Mouse (Mus musculus): ENCODE data around the gene Mrps26. TPM values are rescaled to one million over a fixed set of nuclear protein-coding genes. Genes with fewer than 3 reads are reported as not detected.
"Not testable (repeated sequence)": the region's sequence is repeated elsewhere in the genome, so short reads cannot be mapped to it uniquely, and the experiment has no call there.

The Mrps26 gene
- polyA plus RNA-seq (2012), result 7.2 and 8.8 TPM in 2 replicates

- peak within 1 kb of the TSS; percentile 89 for H3K4me3 ChIP-seq (replicated peaks)
- peaks cover 26% of the 10 kb centered on the region for H3K4me1 ChIP-seq (ENCODE audit: control insufficient read depth)
- no peaks in the 10 kb centered on the region for H3K9me3 ChIP-seq (ENCODE audit: control insufficient read depth, low read length)
- H3K27me3 ChIP-seq (ENCODE audit: control insufficient read depth), result no peaks in the 10 kb centered on the region
- TF ChIP-seq GATA1 (IDR thresholded peaks at IDR 0.05; ENCODE audit: low read length), result no peak
- peaks cover 27% of the 10 kb centered on the region for H3K36me3 ChIP-seq (ENCODE audit: control insufficient read depth)
Measured at GRCm38 (mm10) chr2:130563212-130564055, at the start of gene Mrps26. TSS of gene Mrps26 (plus strand) at chr2:130563742.

- Histone ChIP-seq H3K4me1 (ENCODE audit: control insufficient read depth) (no peaks in the 10 kb centered on the region), H3K27me3 (ENCODE audit: control insufficient read depth) (no peaks in the 10 kb centered on the region), H3K4me3 (replicated peaks) (no peak overlapping the region), H3K9me3 (ENCODE audit: control insufficient read depth, low read length) (peaks cover 6% of the 10 kb centered on the region; the same call in 1 of the 2 replicates), H3K36me3 (ENCODE audit: control insufficient read depth) (peaks cover 50% of the 10 kb centered on the region)
- TF ChIP-seq GATA1 (IDR thresholded peaks at IDR 0.05; ENCODE audit: low read length) (no peak), TAL1 (IDR thresholded peaks at IDR 0.05; ENCODE audit: low read length) (no peak)
Measured at GRCm38 (mm10) chr2:130513907-130514306, 49.6 kb upstream of the Mrps26 start.

- H3K36me3 ChIP-seq (ENCODE audit: control insufficient read depth), result peaks cover 55% of the 10 kb centered on the region
- H3K27me3 ChIP-seq (ENCODE audit: control insufficient read depth), result no peaks in the 10 kb centered on the region
- TF ChIP-seq TAL1 (IDR thresholded peaks at IDR 0.05; ENCODE audit: low read length) (no peak), GATA1 (IDR thresholded peaks at IDR 0.05; ENCODE audit: low read length) (no peak)
Measured at GRCm38 (mm10) chr2:130515791-130516190, 47.8 kb upstream of the Mrps26 start.

GRCm38 (mm10) chr2:130521927-130522326 is 41.6 kb upstream of the Mrps26 start:
- H3K27me3 ChIP-seq (ENCODE audit: control insufficient read depth), result no peaks in the 10 kb centered on the region
- H3K4me3 ChIP-seq (replicated peaks), result no peak overlapping the region
- no peak for TF ChIP-seq TAL1 (IDR thresholded peaks at IDR 0.05; ENCODE audit: low read length)
- TF ChIP-seq GATA1 (IDR thresholded peaks at IDR 0.05; ENCODE audit: low read length), result no peak
- no peaks in the 10 kb centered on the region for H3K9me3 ChIP-seq (ENCODE audit: control insufficient read depth, low read length)
- H3K36me3 ChIP-seq (ENCODE audit: control insufficient read depth), result peaks cover 87% of the 10 kb centered on the region
- no peaks in the 10 kb centered on the region for H3K4me1 ChIP-seq (ENCODE audit: control insufficient read depth)

More at GRCm38 (mm10) chr2:130515791-130516190, 47.8 kb upstream of the Mrps26 start:
- Histone ChIP-seq H3K9me3 (ENCODE audit: control insufficient read depth, low read length) (0 out of 2 replicates have a peak, but pooled peaks cover 2% of the 10 kb centered on the region), H3K4me1 (ENCODE audit: control insufficient read depth) (no peaks in the 10 kb centered on the region), H3K4me3 (replicated peaks) (no peak overlapping the region)

- H3K9me3 ChIP-seq (ENCODE audit: control insufficient read depth, low read length); H3K27me3 ChIP-seq (ENCODE audit: control insufficient read depth); H3K4me3 ChIP-seq (replicated peaks); H3K4me1 ChIP-seq (ENCODE audit: control insufficient read depth): not testable (repeated sequence)
- H3K36me3 ChIP-seq (ENCODE audit: control insufficient read depth), result peaks cover 83% of the 10 kb centered on the region
Measured at GRCm38 (mm10) chr2:130525480-130525879, 38.1 kb upstream of the Mrps26 start.

GRCm38 (mm10) chr2:130528457-130528856 is 35.1 kb upstream of the Mrps26 start:
- Histone ChIP-seq H3K27me3 (ENCODE audit: control insufficient read depth) (no peaks in the 10 kb centered on the region), H3K4me1 (ENCODE audit: control insufficient read depth) (no peaks in the 10 kb centered on the region), H3K36me3 (ENCODE audit: control insufficient read depth) (peaks cover 74% of the 10 kb centered on the region), H3K9me3 (ENCODE audit: control insufficient read depth, low read length) (no peaks in the 10 kb centered on the region), H3K4me3 (replicated peaks) (no peak overlapping the region)
- TF ChIP-seq TAL1 (IDR thresholded peaks at IDR 0.05; ENCODE audit: low read length) (no peak), GATA1 (IDR thresholded peaks at IDR 0.05; ENCODE audit: low read length) (no peak)

- no peak for TF ChIP-seq TAL1 (IDR thresholded peaks at IDR 0.05; ENCODE audit: low read length)
- no peak for TF ChIP-seq GATA1 (IDR thresholded peaks at IDR 0.05; ENCODE audit: low read length)
- H3K4me1 ChIP-seq (ENCODE audit: control insufficient read depth), result no peaks in the 10 kb centered on the region
- H3K4me3 ChIP-seq (replicated peaks), result no peak overlapping the region
- no peaks in the 10 kb centered on the region for H3K9me3 ChIP-seq (ENCODE audit: control insufficient read depth, low read length)
- peaks cover 73% of the 10 kb centered on the region for H3K36me3 ChIP-seq (ENCODE audit: control insufficient read depth)
- H3K27me3 ChIP-seq (ENCODE audit: control insufficient read depth), result no peaks in the 10 kb centered on the region
Measured at GRCm38 (mm10) chr2:130529290-130529689, 34.3 kb upstream of the Mrps26 start.

GRCm38 (mm10) chr2:130529925-130530324 is 33.6 kb upstream of the Mrps26 start:
- no peaks in the 10 kb centered on the region for H3K9me3 ChIP-seq (ENCODE audit: control insufficient read depth, low read length)
- H3K27me3 ChIP-seq (ENCODE audit: control insufficient read depth), result no peaks in the 10 kb centered on the region
- H3K36me3 ChIP-seq (ENCODE audit: control insufficient read depth), result peaks cover 72% of the 10 kb centered on the region
- no peaks in the 10 kb centered on the region for H3K4me1 ChIP-seq (ENCODE audit: control insufficient read depth)
- TF ChIP-seq GATA1 (IDR thresholded peaks at IDR 0.05; ENCODE audit: low read length) (no peak), TAL1 (IDR thresholded peaks at IDR 0.05; ENCODE audit: low read length) (no peak)
- H3K4me3 ChIP-seq (replicated peaks), result no peak overlapping the region

- Histone ChIP-seq H3K4me3 (replicated peaks) (no peak overlapping the region), H3K4me1 (ENCODE audit: control insufficient read depth) (no peaks in the 10 kb centered on the region), H3K27me3 (ENCODE audit: control insufficient read depth) (no peaks in the 10 kb centered on the region), H3K36me3 (ENCODE audit: control insufficient read depth) (peaks cover 77% of the 10 kb centered on the region), H3K9me3 (ENCODE audit: control insufficient read depth, low read length) (no peaks in the 10 kb centered on the region)
- TF ChIP-seq GATA1 (IDR thresholded peaks at IDR 0.05; ENCODE audit: low read length) (no peak), TAL1 (IDR thresholded peaks at IDR 0.05; ENCODE audit: low read length) (no peak)
Measured at GRCm38 (mm10) chr2:130532201-130532600, 31.3 kb upstream of the Mrps26 start.
